Mouse (Mus musculus) liver, embryonic 14.5 days (tissue): Measurements from ENCODE around the gene Cfap126.
"Not testable (repeated sequence)": the region's sequence is repeated elsewhere in the genome, so short reads cannot be mapped to it uniquely, and the experiment has no call there.

Experiments used
- CTCF ChIP-seq: IDR thresholded peaks from 2 replicates; pipeline ENCODE4 v1.5.1; 2016; ENCODE audit warnings: antibody characterized with exemption, low read depth, control low read depth
- EP300 ChIP-seq: IDR thresholded peaks from 2 replicates; pipeline ENCODE4 v1.6.1; 2016; ENCODE audit warnings: antibody characterized with exemption, low read depth

GRCm38 (mm10) chr1:171088237-171088869, 25.4 kb upstream of the Cfap126 start:
- not testable (repeated sequence) for TF ChIP-seq CTCF, EP300
